Mouse (Mus musculus): ENCODE results near the gene Ascl3. TPM values are rescaled to one million over a fixed set of nuclear protein-coding genes. Genes with fewer than 3 reads are reported as not detected.

Gene Ascl3
- polyA plus RNA-seq, 1 experiment from 2014 or later = not detected

- Histone ChIP-seq H3K4me2 (replicated peaks) (peak overlapping the region; percentile 60), H3K27ac (peak overlapping the region; percentile 68), H3K9ac (peak overlapping the region; percentile 68), H3K9me3 (replicated peaks) (no peaks in the 10 kb centered on the region), H3K4me1 (0 out of 2 replicates have a peak, but pooled peaks cover 2% of the 10 kb centered on the region), H3K36me3 (peaks cover 3% of the 10 kb centered on the region), H3K27me3 (no peaks in the 10 kb centered on the region), H3K4me3 (peak overlapping the region; percentile 49)
- 2% methylated on average over 17 of the region's 17 CpGs for WGBS
- no peak for ATAC-seq (ENCODE audit: low FRiP score)
Observed at GRCm38 (mm10) chr7:109704016-109704377, 27.5 kb downstream of the Ascl3 start.

- Histone ChIP-seq H3K4me2 (replicated peaks) (peak within 1 kb of the TSS; percentile 60), H3K9ac (peak within 1 kb of the TSS; percentile 68), H3K4me3 (peak within 1 kb of the TSS; percentile 49), H3K9me3 (replicated peaks) (no peaks in the 10 kb centered on the region), H3K36me3 (no peaks in the 10 kb centered on the region; the same call in 1 of the 2 replicates), H3K27me3 (no peaks in the 10 kb centered on the region), H3K27ac (peak within 1 kb of the TSS; percentile 68), H3K4me1 (0 out of 2 replicates have a peak, but pooled peaks cover 2% of the 10 kb centered on the region)
- ATAC-seq (ENCODE audit: low FRiP score) = peak; percentile 98
- under 1% methylated on average over 61 of the region's 61 CpGs for WGBS
Observed at GRCm38 (mm10) chr7:109703190-109704015, 28.1 kb downstream of the Ascl3 start, which contains the start of the genes St5 and Akip1. Gene St5 (minus strand): TSS chr7:109703605. Gene Akip1 (plus strand): TSS chr7:109703690.

GRCm38 (mm10) chr7:109702721-109703120, 28.8 kb downstream of the Ascl3 start:
- H3K27me3 ChIP-seq = no peaks in the 10 kb centered on the region
- H3K9ac ChIP-seq = no peak overlapping the region
- WGBS = 38% methylated on average over 4 of the region's 4 CpGs
- no peak overlapping the region for H3K27ac ChIP-seq
- 0 out of 2 replicates have a peak overlapping the region, but pooled peaks have one; percentile 49 for H3K4me3 ChIP-seq
- H3K4me2 ChIP-seq (replicated peaks) = peak overlapping the region; percentile 60
- 0 out of 2 replicates have a peak, but pooled peaks cover 2% of the 10 kb centered on the region for H3K4me1 ChIP-seq
- no peaks in the 10 kb centered on the region for H3K9me3 ChIP-seq (replicated peaks)
- ATAC-seq (ENCODE audit: low FRiP score) = no peak
- no peaks in the 10 kb centered on the region for H3K36me3 ChIP-seq

- ATAC-seq (ENCODE audit: low FRiP score) = no peak
- H3K4me3 ChIP-seq = no peak overlapping the region
- H3K4me2 ChIP-seq (replicated peaks) = no peak overlapping the region
- 0 out of 2 replicates have a peak, but pooled peaks cover 2% of the 10 kb centered on the region for H3K4me1 ChIP-seq
- no peaks in the 10 kb centered on the region for H3K27me3 ChIP-seq
- no peak overlapping the region for H3K9ac ChIP-seq
- H3K27ac ChIP-seq = no peak overlapping the region
- H3K9me3 ChIP-seq (replicated peaks) = no peaks in the 10 kb centered on the region
- H3K36me3 ChIP-seq = no peaks in the 10 kb centered on the region
Observed at GRCm38 (mm10) chr7:109700213-109700612, 31.3 kb downstream of the Ascl3 start.

- WGBS = 84% methylated on average over 10 of the region's 10 CpGs
- no peak overlapping the region for H3K4me3 ChIP-seq
- H3K4me1 ChIP-seq = no peaks in the 10 kb centered on the region
- no peak for ATAC-seq (ENCODE audit: low FRiP score)
- H3K9ac ChIP-seq = no peak overlapping the region
- H3K27me3 ChIP-seq = no peaks in the 10 kb centered on the region
- no peaks in the 10 kb centered on the region for H3K36me3 ChIP-seq
- no peak overlapping the region for H3K4me2 ChIP-seq (replicated peaks)
- no peaks in the 10 kb centered on the region for H3K9me3 ChIP-seq (replicated peaks)
- H3K27ac ChIP-seq = no peak overlapping the region
Observed at GRCm38 (mm10) chr7:109695339-109695726, 36.2 kb downstream of the Ascl3 start.

DNA sequence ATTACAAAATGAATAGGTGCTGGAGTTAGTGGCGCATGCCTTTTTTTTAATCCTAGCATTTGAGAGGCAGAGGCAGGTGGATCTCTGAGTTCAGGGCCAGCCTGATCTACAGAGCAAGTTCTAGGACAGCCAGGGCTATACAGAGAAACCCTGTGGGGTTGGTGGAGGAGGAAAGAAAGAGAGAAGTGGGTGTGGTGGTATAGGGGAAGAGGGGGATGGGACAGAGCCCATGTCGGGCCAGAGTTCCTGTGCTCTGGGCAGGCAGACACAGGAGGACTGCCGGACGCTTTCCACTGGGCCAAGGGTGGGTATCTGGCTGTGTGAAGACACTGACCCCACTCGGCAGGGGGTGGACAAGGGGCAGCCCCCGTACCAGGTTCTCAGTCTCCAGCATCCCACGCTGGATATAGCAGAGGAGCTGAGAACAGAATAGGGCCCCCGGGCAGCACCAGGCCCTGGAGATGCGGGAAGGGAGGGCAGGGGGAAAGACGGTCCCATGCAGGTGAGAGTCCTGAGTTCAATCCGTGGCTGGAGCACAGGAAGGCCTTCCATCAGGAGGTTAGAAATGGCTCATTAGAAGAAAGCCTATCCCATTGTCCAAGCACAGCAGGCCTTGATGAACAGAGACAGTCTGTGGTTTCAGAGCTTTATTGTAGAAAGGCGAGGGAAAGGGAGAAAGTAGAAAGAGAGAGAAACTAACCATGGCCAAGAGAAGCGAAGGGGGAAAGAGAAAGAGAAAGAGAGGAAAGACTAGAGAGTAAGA, 36.8 kb downstream of the Ascl3 start:
- H3K4me2 ChIP-seq (replicated peaks) = no peak overlapping the region
- H3K27me3 ChIP-seq = no peaks in the 10 kb centered on the region
- H3K4me1 ChIP-seq = no peaks in the 10 kb centered on the region
- no peaks in the 10 kb centered on the region for H3K36me3 ChIP-seq
- H3K9ac ChIP-seq = no peak overlapping the region
- no peak overlapping the region for H3K27ac ChIP-seq
- 71% methylated on average over 13 of the region's 13 CpGs for WGBS
- no peak for ATAC-seq (ENCODE audit: low FRiP score)
- H3K4me3 ChIP-seq = no peak overlapping the region
- H3K9me3 ChIP-seq (replicated peaks) = no peaks in the 10 kb centered on the region

- no peaks in the 10 kb centered on the region for H3K36me3 ChIP-seq
- H3K27ac ChIP-seq = no peak overlapping the region
- no peaks in the 10 kb centered on the region for H3K9me3 ChIP-seq (replicated peaks)
- H3K4me1 ChIP-seq = no peaks in the 10 kb centered on the region
- H3K9ac ChIP-seq = no peak overlapping the region
- H3K4me2 ChIP-seq (replicated peaks) = no peak overlapping the region
- WGBS = 88% methylated on average over 5 of the region's 5 CpGs
- ATAC-seq (ENCODE audit: low FRiP score) = no peak
- H3K27me3 ChIP-seq = no peaks in the 10 kb centered on the region
- H3K4me3 ChIP-seq = no peak overlapping the region
Observed at GRCm38 (mm10) chr7:109690961-109691360, 40.6 kb downstream of the Ascl3 start.

- H3K4me2 ChIP-seq (replicated peaks) = no peak overlapping the region
- H3K4me1 ChIP-seq = no peaks in the 10 kb centered on the region
- ATAC-seq (ENCODE audit: low FRiP score) = no peak
- no peak overlapping the region for H3K27ac ChIP-seq
- H3K9ac ChIP-seq = no peak overlapping the region
- no peak overlapping the region for H3K4me3 ChIP-seq
- no peaks in the 10 kb centered on the region for H3K36me3 ChIP-seq
- H3K27me3 ChIP-seq = no peaks in the 10 kb centered on the region
- WGBS = 89% methylated on average over 3 of the region's 3 CpGs
- no peaks in the 10 kb centered on the region for H3K9me3 ChIP-seq (replicated peaks)
Observed at GRCm38 (mm10) chr7:109690101-109690500, 41.4 kb downstream of the Ascl3 start.

GRCm38 (mm10) chr7:109686585-109687128, 44.9 kb downstream of the Ascl3 start:
- Histone ChIP-seq H3K9ac (no peak overlapping the region), H3K4me2 (replicated peaks) (no peak overlapping the region), H3K4me1 (no peaks in the 10 kb centered on the region), H3K27ac (no peak overlapping the region), H3K9me3 (replicated peaks) (no peaks in the 10 kb centered on the region), H3K4me3 (no peak overlapping the region), H3K27me3 (no peaks in the 10 kb centered on the region), H3K36me3 (no peaks in the 10 kb centered on the region)
- WGBS = 51% methylated on average over 9 of the region's 9 CpGs
- no peak for ATAC-seq (ENCODE audit: low FRiP score)

DNA sequence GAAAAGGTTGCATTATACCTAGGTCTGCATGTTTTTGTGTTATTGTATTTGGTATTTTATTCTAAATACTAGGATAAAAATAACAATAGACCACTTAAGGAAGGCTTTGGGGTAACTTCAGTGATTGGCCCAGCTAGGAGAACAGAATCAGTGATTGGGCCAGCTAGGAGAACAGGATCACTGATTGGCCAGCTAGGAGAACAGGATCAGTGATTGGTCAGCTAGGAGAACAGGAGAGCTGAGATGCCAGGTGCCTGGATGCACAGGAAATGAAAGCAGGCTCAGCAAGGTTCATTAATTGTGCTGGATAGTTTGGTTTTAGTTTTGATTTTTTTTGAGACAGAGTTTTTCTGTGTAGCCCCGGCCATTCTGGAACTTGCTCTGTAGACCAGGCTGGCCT, 50.6 kb downstream of the Ascl3 start:
- H3K27me3 ChIP-seq = no peaks in the 10 kb centered on the region
- ATAC-seq (ENCODE audit: low FRiP score) = no peak
- H3K9ac ChIP-seq = no peak overlapping the region
- no peak overlapping the region for H3K4me2 ChIP-seq (replicated peaks)
- H3K4me3 ChIP-seq = no peak overlapping the region
- WGBS = 100% methylated on average over 1 of the region's 1 CpGs
- H3K4me1 ChIP-seq = no peaks in the 10 kb centered on the region
- H3K27ac ChIP-seq = no peak overlapping the region
- H3K9me3 ChIP-seq (replicated peaks) = no peaks in the 10 kb centered on the region
- no peaks in the 10 kb centered on the region for H3K36me3 ChIP-seq

DNA sequence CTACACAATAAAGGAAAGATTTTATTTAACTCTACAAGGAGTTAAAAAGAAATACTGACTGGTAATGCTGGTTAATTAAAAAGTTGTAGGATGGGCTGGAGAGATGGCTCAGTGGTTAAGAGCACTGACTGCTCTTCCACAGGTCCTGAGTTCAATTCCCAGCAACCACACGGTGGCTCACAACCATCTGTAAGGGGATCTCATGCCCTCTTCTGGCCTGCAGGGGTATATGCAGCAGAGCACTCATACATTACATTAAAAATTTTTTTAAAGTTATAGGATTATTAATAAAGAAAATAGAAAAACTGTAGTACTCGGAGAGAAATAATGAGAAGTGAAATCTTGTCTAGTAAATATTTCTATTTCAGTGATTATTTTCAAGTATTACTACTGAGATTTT, 51.2 kb downstream of the Ascl3 start:
- WGBS = 90% methylated on average over 2 of the region's 2 CpGs

More for the DNA sequence above, 51.2 kb downstream of the Ascl3 start:
- H3K4me1 ChIP-seq = no peaks in the 10 kb centered on the region
- H3K36me3 ChIP-seq = no peaks in the 10 kb centered on the region
- no peaks in the 10 kb centered on the region for H3K9me3 ChIP-seq (replicated peaks)
- no peak overlapping the region for H3K4me2 ChIP-seq (replicated peaks)
- no peak for ATAC-seq (ENCODE audit: low FRiP score)
- H3K27me3 ChIP-seq = no peaks in the 10 kb centered on the region
- H3K27ac ChIP-seq = no peak overlapping the region
- H3K4me3 ChIP-seq = no peak overlapping the region
- H3K9ac ChIP-seq = no peak overlapping the region

Data from hindbrain, embryonic 12.5 days (tissue).